Mouse (Mus musculus): Measurements from ENCODE around the gene Ttf2.
A peak's percentile ranks its signal among the peaks of the same experiment; 100 is the strongest.

The Ttf2 gene

GRCm38 (mm10) chr3:100973906-100974305 lies 4.4 kb upstream of the Ttf2 start:
- DNase-seq: peak; percentile 34 to 43

DNA sequence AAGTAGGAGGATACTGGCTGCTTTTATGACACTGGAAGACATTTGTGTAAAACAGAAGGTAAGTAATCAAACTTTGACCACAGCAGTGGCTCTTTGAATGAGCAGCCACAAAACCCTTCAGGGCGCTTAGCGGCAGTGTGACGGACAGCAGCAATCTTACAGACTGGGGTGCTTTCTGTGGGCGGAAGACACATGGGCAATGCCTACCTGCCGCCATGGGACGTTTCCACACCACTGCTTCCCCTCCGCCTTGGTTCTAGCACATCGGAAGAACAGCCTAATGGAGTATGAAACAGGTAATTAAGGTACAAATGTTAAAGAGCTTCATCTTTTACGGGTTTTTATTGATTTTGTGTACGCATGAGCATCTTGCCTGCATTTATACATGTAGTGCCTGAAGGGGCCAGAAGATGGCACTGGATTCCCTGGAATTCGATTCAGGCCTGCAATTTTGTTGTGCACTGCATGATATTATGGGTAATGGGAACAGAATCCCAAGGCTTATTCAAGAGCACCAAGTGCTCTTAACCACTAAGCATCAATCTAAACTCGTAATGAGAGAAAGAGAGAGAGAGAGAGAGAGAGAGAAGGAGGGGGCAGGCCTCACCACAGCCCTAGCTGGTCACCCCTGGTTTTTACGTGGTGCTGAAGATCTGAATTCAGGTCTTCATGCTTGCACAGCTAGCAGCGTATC lies 5.5 kb downstream of the Ttf2 start:
- peak; percentile 39 to 41 for DNase-seq

- no peak for DNase-seq
Measured at GRCm38 (mm10) chr3:100961501-100961900, 8.0 kb downstream of the Ttf2 start.

- no peak for DNase-seq
Measured at GRCm38 (mm10) chr3:100961007-100961406, 8.5 kb downstream of the Ttf2 start.

DNA sequence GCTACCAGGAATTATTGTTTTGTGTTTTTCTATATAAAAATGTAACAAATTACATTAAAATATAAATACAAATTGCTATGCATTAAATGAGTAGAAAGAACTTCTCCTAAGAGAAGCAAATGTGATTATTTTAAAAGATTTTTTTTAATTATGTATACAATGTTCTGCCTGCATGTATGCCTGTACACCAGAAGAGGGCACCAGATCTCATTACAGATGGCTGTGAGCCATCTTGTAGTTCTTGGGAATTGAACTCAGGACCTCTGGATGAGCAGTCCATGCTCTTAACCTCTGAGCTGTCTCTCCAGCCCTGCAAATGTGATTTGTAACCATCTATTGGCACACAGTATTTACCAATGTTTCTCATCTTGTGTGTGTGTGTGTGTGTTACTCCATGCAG lies 14.8 kb downstream of the Ttf2 start:
- no peak for DNase-seq

DNA sequence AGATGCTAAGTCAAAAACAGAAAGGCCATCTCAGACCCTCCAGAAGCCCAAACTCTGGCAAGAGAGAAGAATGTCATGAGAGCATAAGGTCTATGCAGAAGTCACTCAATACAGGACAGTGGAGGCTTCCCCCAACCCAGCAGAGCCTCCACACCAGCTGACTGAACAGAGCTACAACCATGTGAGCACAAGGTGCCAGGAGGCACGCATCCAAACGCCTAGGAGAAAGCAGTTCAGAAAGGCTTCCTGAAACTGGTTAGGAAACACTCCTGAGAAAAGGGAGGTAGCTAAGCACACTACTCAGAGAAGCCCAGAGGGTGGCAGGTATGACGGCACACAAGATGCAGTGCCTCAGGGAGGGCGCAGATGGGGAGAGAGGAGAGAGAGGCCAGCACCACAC lies 17.9 kb downstream of the Ttf2 start:
- no peak for DNase-seq

DNA sequence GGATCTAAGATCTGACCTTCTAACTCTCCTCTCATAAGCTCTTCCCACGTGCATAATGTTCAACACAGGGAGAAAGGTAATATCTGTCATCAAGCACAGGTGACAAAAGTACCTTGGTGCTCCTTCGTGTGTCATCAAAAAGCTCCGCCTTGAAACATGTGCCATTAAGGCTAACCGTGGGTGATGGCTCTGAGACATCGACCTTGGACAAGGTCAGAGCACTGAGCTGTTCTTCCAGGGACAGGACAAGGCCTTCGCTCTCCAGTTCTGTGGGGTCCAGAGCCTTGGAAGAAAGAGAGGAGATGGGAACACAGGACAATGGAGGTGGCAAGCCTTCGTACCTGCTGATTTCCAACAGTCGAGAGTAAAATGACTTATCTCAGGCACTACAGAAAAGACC lies 22.2 kb downstream of the Ttf2 start:
- no peak for DNase-seq

GRCm38 (mm10) chr3:100940496-100941037 lies 28.9 kb downstream of the Ttf2 start:
- no peak for DNase-seq

- DNase-seq: no peak
Measured at GRCm38 (mm10) chr3:100938211-100938610, 31.3 kb downstream of the Ttf2 start.

DNA sequence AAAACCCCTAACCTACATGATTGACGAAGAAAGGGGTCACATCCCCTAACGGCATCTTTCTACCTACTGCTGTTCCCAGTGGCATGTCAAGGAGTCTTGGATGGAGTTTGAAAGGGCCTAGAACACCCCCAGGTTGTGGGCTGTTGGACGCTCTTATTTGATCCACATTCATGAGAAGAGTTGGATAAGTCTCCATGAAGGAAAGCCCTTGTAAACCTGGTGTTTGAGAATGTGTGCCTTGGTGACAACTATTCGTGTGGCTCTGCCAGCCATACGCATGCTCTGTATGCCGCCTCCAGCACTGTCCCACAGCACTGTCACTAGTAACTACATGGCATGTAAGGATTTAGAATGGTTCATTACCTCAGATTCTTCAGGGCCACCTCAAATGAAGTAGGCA lies 33.3 kb downstream of the Ttf2 start:
- no peak for DNase-seq

GRCm38 (mm10) chr3:100935521-100935920 lies 33.9 kb downstream of the Ttf2 start:
- no peak for DNase-seq

DNA sequence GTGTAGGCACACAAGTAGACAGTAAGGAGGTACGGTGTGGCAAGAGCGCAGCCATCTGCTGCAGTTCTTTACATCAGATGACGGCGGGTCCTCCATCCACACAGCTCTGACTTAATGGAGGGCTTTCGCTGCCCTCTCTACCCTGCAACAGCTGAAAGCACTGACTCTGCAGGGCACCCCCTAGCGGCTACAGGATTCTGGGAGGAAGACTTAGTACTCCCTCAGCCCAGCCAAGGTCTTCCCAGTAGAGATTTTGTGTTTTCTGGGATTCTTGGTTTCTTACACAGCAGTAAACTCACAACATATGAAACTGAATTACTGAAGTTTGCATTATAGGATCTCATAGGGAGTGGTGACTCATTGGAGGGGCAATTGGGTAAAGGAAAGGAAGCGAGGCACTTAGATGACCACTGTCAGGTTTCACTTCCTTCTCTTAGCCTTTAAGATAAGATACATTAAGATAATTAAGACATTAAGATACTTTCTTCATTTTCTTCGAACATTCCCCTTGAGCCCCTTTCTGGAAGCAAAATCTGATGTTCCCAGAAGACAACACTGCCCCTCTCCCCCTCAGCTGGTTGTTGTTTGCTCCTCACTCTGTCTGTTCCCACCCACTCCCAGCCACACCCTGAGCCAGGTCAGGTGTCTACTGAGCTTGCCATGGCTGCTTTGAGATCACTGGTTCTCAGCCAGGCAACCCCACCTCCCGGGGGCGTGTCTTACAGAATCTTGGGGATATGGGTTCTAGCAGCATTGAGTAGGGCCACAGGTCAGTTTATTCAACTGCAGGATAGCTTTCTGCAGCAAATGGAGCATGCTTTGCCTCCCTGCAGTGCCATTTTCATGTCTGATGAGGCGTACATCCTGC lies 37.2 kb downstream of the Ttf2 start:
- peak; percentile 47 for DNase-seq

- DNase-seq: no peak
Measured at GRCm38 (mm10) chr3:100931332-100932076, 38.0 kb downstream of the Ttf2 start.

DNA sequence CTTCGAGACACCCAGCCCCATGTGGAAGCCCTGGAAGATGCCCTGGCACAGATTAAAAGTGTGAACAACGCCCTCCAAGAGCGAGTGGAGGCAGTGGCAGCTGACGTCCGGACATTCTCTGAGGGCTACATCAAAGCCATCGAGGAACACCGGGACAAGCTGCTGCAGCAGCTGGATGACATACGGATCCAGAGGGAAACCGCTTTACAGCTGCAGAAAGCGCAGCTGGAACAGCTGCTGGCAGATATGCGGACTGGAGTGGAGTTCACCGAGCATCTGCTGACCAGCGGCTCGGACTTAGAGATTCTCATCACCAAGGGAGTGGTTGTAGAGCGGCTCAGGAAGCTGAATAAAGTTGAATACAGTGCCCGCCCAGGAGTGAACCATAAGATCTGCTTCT lies 44.3 kb downstream of the Ttf2 start:
- DNase-seq: no peak

DNA sequence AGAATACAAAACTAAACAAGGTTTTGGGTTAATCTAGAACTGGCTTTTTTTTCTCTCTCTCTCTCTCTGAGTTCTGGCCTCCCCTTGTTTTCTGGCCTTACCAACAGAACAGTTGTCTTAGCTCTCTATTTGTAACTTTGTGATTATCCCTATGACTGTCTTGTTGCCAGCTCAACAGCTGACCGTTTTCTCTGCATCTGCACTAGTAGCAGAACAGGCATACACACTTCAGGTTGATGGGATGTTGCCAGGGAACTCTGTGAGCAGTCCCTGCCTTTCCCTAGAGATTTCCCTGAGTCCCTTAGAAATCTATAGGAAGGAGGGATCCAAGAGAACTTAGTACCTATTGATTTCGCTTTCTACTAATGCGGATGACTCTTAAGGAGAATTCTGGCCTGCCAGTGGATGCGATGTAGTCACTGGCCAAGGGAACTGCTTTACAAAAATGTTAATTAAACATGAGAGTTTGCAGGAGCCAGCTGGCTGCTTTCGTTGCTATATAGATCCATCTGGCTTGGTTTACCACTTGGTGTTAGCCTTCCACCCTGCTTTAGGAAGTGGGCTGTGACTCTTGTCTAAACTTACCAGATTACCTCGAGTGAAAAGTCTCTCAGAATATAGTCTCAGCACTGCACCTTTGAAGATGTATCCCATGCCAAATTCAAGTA lies 45.3 kb downstream of the Ttf2 start:
- DNase-seq: no peak

DNA sequence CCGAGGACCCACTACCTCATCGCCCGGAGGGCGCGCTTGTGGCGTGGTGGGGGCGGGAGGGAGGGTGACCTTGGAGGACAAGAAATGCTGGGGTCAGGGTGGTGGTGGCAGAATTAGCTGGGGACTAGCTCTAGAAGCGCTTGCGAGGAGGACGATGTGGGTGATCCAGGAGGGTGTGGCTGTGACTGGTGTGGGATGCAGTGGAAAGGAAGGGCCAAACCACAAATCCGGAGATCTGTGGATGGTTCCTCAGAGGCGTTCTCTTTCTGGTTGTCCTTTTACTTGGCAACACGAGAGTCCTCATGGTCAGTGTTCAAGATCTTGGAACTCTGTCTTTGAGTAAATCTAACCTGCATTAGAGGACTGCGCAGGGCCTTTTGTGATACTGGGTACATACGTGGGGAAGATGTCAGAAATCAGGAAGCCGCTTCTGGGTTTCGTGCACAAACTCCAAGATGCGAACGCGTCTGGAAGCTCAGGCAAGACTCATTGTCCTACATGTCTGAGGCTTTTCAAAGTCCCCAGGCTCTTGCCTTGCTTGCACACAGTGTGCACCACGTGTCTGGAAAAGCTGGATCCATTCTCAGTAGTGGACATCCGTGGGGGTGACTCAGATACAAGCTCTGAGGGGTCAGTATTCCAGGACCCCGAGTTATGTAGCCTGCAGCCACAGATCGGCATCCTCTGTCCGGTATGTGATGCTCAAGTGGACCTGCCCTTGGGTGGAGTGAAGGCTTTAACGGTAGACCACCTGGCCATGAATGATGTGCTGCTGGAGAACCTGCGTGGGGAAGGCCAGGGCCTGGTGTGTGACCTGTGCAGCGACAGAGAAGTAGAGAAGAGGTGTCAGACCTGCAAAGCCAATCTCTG lies 46.7 kb downstream of the Ttf2 start:
- DNase-seq: no peak

- peak; percentile 90 for DNase-seq
Measured at GRCm38 (mm10) chr3:100921825-100922505, 47.5 kb downstream of the Ttf2 start, which contains the start of gene Trim45. TSS of gene Trim45 (plus strand) at chr3:100922202.

DNA sequence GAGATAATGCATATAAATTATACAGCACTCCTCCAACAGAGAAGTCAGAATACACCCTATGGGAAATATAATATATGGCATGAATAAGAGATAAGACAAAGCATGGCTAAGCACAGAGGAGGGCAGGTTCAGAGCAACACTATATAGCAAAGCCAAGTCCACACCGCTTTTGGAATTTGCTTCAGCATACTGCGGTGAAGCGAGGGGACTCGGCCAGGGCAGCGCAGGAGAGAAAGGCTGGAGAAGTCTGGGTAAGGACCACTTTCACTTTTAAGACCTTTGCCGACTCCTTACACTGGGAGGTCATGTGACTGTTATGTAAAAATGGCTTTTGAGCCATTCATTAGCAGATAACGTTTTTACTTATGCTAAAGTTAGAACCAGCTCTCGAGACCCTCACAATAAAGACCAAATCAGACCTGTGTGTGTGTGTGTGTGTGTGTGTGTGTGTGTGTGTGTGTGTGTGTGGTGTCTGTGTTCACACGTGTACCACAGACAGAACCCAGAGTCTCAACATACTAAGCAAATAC lies 48.8 kb downstream of the Ttf2 start:
- DNase-seq: peak in 1 of 2 experiments; percentile 7

GRCm38 (mm10) chr3:100916844-100917243 lies 52.6 kb downstream of the Ttf2 start:
- DNase-seq: peak; percentile 38 to 50

- no peak for DNase-seq
Measured at GRCm38 (mm10) chr3:100911498-100912213, 57.8 kb downstream of the Ttf2 start.
